Mouse (Mus musculus): ENCODE data around the gene Trim5.

DNA sequence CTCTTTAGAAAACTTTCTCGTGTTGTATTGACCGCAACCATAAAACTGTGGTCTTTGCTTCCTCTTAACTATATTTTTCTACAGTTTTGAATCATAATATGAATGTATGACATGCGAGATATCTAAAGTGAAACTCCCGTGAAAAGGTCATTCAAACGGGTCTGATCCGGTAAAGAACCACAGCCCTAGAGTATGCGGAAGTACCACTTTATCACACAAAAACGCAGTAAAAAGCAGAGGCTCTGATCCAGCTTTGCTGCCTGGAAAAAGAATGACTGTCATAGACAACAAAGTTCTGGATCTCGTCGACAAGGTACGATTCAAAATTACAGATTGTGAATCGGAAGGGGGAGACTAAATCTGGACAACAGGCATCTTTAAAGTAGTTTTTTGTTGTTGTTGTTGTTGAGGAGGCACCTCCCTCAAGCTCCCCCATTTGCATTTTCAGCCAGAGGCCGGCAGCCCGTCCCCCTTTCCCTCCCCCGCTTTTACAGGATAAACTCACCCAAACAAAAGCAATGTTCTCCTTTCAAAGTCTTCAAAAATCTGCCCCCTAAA lies 27.0 kb upstream of the Trim5 start:
- no peak for TF ChIP-seq POLR2A (IDR thresholded peaks at IDR 0.05; ENCODE audit: low read depth, low read length)
- no peak for TF ChIP-seq CTCF (IDR thresholded peaks at IDR 0.05; ENCODE audit: borderline replicate concordance, insufficient read depth, low read length)

Data from embryonic fibroblast, embryonic 13.5 days (primary cell).